Mouse (Mus musculus): ENCODE measurements around the gene Dnase2b.

The Dnase2b gene

DNA sequence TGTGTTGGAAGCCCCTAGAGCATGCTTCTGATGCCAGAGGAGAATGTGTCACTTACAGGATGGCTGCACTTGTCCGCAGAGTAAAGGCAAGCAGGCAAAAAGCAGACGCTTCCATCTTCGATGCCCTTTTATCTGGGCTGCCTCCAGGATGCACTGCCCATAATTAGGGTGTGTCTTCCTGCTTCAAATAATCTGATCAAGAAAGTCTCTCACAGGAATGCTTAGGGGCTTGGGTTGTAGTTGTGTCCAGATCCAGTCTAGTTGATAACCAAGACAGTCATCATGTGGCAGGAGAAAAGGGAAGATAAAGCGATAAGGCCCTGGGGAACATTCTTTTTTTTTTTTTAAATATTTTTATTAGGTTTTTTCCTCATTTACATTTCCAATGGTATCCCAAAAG lies at the start of gene Dnase2b:
Dnase2b (minus strand) TSS at position 101 of the 400 bp plus-strand sequence.
- DNase-seq = no peak

DNA sequence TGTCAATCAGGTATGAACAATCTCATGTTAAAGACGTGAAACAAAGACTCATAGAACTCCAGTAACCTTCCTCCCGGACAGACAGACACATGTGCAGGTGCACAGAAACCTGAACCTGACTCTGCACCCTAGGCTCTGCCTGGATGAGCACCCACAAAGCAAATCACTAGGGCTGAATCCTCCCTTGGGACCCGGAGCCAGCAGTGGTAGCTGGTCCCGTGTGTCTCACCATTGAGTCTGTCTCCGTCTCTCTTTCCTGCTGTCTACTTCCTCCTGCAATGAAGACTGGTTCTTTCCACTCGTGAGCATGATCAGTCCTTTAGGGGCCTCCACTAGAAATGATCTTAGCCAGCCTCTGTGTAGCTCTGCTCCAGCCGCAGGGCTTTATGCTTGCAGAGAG lies 46.5 kb upstream of the Dnase2b start:
- DNase-seq = no peak

DNA sequence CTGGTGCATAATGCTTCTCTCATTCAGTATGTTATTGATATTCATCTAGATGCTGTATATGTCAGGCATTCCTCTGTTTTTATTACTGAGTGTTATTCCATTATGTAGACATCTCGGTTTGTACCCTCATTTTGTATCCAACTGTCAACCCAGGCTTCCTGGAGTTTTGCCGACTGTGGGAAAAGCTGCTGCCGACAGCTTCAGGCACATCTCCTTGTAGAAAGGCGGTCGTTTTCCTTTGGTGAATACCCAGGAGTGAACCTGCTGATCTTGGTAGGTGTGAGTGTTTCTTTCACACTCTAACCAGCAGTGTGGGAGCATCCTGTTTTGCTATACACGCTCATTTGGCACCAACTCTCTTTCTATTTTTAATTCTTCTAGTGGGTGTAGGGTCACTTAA lies 45.6 kb upstream of the Dnase2b start:
- no peak for DNase-seq

- no peak for DNase-seq
These were observed 43.9 kb upstream of the Dnase2b start for GRCm38 (mm10) chr3:146659321-146659720.

GRCm38 (mm10) chr3:146658061-146658639 lies 42.8 kb upstream of the Dnase2b start:
- DNase-seq = no peak

GRCm38 (mm10) chr3:146657433-146657832 lies 42.0 kb upstream of the Dnase2b start:
- no peak for DNase-seq

- DNase-seq = no peak
These were observed 39.7 kb upstream of the Dnase2b start for GRCm38 (mm10) chr3:146655111-146655577.

DNA sequence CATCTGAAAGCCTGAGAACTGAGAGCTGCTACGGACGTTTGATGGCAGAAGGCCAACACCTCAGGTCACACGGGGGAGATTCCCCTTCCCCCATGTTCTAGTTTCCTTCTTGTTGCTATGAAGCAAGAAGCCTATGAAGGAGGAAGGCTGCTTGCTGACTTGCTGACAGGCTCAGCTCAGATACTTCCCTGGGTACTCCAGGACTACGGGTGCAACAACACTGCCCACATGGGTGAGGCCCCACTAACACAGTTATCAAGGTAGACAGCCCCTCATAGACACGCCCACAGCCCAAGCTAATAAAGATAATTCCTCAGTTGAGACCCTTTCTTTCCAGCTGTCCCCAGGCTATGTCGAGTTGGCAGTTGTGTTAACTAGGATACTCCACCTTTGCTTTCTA lies 38.3 kb upstream of the Dnase2b start:
- no peak for DNase-seq

DNA sequence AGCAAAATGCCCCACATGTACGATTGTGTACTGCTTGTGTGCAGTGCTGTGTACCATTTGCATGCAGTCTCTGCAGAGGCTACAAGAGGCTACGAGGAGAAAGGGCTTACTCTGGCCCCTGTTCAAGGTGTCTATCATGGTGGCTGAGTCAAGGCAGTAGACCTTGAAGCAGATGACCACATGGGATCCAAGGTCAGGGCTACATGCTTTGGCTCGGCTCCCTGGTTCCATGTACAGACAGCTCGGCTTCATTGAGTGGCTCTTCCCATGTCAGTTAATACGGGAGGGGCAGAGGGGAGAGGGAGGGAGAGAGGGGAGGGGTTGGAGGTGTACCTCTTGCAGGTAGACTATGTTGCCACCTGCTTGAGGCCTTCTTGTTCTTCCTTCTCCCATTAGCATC lies 37.0 kb upstream of the Dnase2b start:
- no peak for DNase-seq

DNA sequence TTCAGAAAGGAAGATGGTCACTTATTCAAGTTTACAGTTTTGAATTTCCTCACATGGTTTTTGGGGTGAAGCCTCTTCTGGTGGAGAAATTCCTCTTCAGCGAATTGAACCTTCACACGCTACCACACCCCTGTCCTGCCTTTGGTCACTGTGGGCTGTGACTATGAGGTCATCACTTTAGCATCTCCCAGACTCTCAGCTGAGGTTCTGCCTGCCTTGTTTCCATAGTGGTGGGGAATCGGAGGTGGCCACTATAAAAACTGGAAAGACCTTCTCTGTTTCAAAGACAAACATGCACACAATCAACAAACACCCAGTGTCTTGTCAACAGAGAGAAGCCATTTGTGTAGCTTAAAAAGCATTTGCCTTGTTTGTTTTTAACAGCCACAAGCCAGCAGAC lies 35.8 kb upstream of the Dnase2b start, which contains the start of gene 4930503B20Rik:
4930503B20Rik (minus strand) TSS at position 101 of the 400 bp plus-strand sequence.
- no peak for DNase-seq

GRCm38 (mm10) chr3:146650716-146651115 lies 35.3 kb upstream of the Dnase2b start:
- DNase-seq = no peak

DNA sequence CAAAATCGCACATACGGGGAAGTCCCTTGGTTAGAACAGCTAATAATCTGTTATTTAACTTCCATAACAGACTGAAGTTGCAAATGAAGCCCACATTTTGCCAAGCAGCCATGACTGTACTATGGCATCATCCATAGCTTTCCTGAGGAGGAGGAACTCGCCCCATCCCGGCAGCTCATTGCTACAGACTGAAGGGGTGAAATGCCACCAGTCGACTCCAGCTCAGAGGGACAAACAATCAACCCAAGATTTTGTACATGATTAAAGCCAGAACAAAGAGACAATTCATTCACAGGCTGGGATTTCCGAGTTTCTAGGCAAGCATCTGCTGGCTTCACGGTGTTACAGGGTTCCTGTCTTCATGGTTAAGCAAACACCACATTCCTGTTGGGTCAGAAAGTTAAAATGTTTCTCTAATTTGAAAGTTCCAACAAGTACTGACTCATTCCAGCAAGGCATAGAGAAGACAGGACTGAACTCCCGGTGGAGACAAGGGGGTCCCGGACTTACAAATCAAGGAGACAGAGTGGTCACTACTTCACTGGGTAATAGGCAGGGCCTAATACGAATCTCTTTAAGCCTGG lies 34.0 kb upstream of the Dnase2b start:
- DNase-seq = no peak

- DNase-seq = no peak
These were observed 26.5 kb upstream of the Dnase2b start for GRCm38 (mm10) chr3:146641818-146642427.

GRCm38 (mm10) chr3:146632506-146632905 lies 17.1 kb upstream of the Dnase2b start:
- DNase-seq = no peak

- DNase-seq = no peak
These were observed 13.0 kb upstream of the Dnase2b start for GRCm38 (mm10) chr3:146628227-146628982.

- DNase-seq = no peak
These were observed 10.4 kb upstream of the Dnase2b start for GRCm38 (mm10) chr3:146625766-146626165.

GRCm38 (mm10) chr3:146621966-146622365 lies 6.6 kb upstream of the Dnase2b start:
- DNase-seq = no peak

GRCm38 (mm10) chr3:146620555-146621249 lies 5.3 kb upstream of the Dnase2b start:
- no peak for DNase-seq

GRCm38 (mm10) chr3:146620101-146620500 lies 4.7 kb upstream of the Dnase2b start:
- no peak for DNase-seq

DNA sequence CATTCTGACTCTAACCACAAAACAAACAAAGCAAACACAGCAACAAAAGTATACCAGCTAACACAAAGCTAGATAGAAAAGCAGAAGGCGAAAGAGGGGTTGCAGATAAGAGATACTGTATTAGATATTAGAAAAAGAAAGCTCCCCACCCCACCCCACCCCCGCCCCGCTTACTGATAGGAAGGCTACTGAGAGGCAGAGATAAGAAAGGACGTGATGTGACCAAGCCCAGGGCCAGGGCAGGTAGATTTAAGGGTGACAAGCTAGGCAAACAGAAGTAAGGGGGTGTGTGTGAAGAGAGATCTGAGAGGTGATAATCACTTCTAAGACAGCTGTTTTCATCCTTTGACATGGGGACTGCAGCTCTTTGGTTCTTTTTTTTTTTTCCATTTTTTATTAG lies 3.0 kb upstream of the Dnase2b start:
- DNase-seq = no peak

DNA sequence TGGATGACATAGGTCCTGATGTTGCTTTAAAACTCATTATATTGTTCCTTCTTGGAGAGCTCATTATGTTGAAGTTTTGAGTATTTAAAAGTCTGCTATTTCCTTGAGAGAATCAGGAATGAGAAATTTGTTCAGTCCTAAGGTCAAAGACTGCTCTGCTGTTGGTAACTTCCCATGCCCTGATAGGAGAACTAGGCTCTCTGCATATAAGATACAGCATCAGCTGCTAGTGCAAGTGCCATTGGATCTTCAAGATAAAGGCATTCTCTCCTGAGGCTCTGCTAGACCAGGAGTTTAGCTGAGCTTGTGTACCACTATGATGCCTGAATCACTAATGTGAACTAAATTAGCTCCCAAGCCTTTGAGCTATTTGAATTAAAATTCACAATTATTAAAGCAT lies 2.5 kb upstream of the Dnase2b start:
- no peak for DNase-seq

DNA sequence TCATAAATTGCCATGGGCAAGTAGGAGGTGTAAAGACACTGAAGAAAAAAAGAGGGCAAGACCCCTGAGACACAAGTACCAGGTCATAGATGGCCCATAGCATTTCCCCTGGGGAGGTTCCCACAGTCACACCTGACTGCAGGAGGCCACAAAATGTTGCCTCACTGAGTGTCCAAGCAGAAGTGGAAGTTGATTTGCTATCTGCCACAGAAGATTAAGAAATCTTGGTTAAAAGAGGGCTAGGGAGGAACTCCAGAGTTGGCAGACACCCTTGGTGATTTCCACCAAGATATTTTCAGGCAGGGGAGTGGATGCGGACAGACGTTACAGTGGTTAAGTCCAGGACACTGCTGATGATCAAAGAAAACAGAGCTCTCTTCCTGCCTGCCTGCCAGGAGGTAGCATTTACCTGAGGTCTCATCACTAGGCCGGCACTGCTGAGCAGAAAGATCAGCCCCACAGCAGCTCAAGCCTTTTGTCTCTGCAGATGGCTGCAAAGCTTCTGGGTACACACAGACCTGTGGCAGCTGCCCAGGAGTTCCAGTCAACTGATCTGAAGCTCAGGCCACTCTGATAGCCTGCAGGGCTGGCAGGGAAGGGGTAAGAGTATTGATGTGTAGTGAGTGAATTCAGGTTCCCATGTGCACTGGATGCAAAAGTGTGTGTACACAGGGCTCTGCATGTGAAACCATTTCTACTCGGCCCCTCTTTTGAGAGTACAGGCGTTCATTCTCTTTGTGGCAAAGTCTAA lies 1.3 kb upstream of the Dnase2b start:
- DNase-seq = no peak
